8 mouse cellular contexts compared by ENCODE assay signal in genomic region chr4:128706626-128707025, GRCm38 (mm10). TPM values are rescaled to one million over a fixed set of nuclear protein-coding genes. Genes with fewer than 3 reads are reported as not detected.
A peak's percentile ranks its signal among the peaks of the same experiment; 100 is the strongest.
DNase-seq lines count a peak whose midpoint lies in the region; ATAC-seq and TF ChIP-seq lines count a peak whose summit lies in the region.

No protein-coding gene starts in this region.

- peaks cover 0 to 14% of the 10 kb centered on the region in 2 experiments; a peak in 3 of 4 replicates for H3K4me1 ChIP-seq in MEL (ENCODE audit: control insufficient read depth in 1 of 2, insufficient read depth in 2 of 2, low read length in 2 of 2)
- H3K4me1 ChIP-seq in heart, embryonic 10.5 days: peaks cover 30% of the 10 kb centered on the region
- H3K4me1 ChIP-seq in liver, embryonic 13.5 days (replicated peaks): peaks cover 27% of the 10 kb centered on the region

- no peaks in the 10 kb centered on the region for H3K9me3 ChIP-seq in MEL (replicated peaks; ENCODE audit: insufficient read depth, low read length)
- no peaks in the 10 kb centered on the region for H3K9me3 ChIP-seq in heart, embryonic 10.5 days
- H3K9me3 ChIP-seq in liver, embryonic 13.5 days (replicated peaks): no peaks in the 10 kb centered on the region

- 0 out of 2 replicates have a peak, but pooled peaks have one; percentile 22 for ATAC-seq in liver, embryonic 13.5 days (ENCODE audit: low read depth)

- no peak for TF ChIP-seq POLR2A in MEL (IDR thresholded peaks at IDR 0.05; ENCODE audit: control insufficient read depth in 1 of 2, insufficient read depth in 1 of 2, low read depth in 1 of 2, low read length in 2 of 2, poor library complexity in 1 of 2)

- H3K4me2 ChIP-seq in liver, embryonic 13.5 days: no peak overlapping the region

- WGBS in heart, embryonic 10.5 days: 7% methylated on average over 9 of the region's 9 CpGs
- 5% methylated on average over 9 of the region's 9 CpGs for WGBS in liver, embryonic 13.5 days (ENCODE audit: insufficient replicate concordance)

- TF ChIP-seq RAD21 in MEL (IDR thresholded peaks at IDR 0.05; ENCODE audit: low read depth, low read length): peak; percentile 39

- no peak for TF ChIP-seq EP300 in MEL (IDR thresholded peaks at IDR 0.05; ENCODE audit: low read depth in 1 of 2, low read length in 2 of 2)

- DNase-seq in gastrocnemius, postnatal 14 days: peak; percentile 34
- no peak for DNase-seq in gastrocnemius, postnatal 10 days
- peak; percentile 49 for DNase-seq in MEL (ENCODE audit: low read depth, low spot score)
- DNase-seq in heart, embryonic 10.5 days (ENCODE audit: low spot score): peak; percentile 93
- no peak for DNase-seq in liver, embryonic 13.5 days
- peak; percentile 46 for DNase-seq in thymus, postnatal 4 days
- no peak for DNase-seq in cerebellum, adult 11-12 months
- DNase-seq in right cerebral cortex, postnatal 25 days: no peak

- no peak overlapping the region for H3K4me3 ChIP-seq in MEL (ENCODE audit: control insufficient read depth in 1 of 2, insufficient read depth in 1 of 2, low read depth in 2 of 2, low read length in 2 of 2)
- H3K4me3 ChIP-seq in heart, embryonic 10.5 days: no peak overlapping the region
- H3K4me3 ChIP-seq in liver, embryonic 13.5 days (replicated peaks): no peak overlapping the region

- TF ChIP-seq CTCF in MEL (IDR thresholded peaks at IDR 0.05 in 2 of 3, conservative IDR thresholded peaks at IDR 0.05 in 1 of 3; ENCODE audit: control insufficient read depth in 1 of 3, insufficient read depth in 1 of 3, low read depth in 2 of 3, low read length in 3 of 3, poor library complexity in 1 of 3, severe bottlenecking in 1 of 3): peak in 2 of 3 experiments; percentile 5 to 33; a peak in 2 of 6 replicates

- no peak overlapping the region for H3K9ac ChIP-seq in MEL (ENCODE audit: control insufficient read depth, low read depth, low read length, poor library complexity, severe bottlenecking)
- no peak overlapping the region for H3K9ac ChIP-seq in liver, embryonic 13.5 days

- H3K79me2 ChIP-seq in MEL (ENCODE audit: control insufficient read depth, insufficient read depth, low read length, poor library complexity): no peaks in the 10 kb centered on the region

- H3K27me3 ChIP-seq in MEL (ENCODE audit: control insufficient read depth in 1 of 2, insufficient read depth in 2 of 2, low read length in 2 of 2): no peaks in the 10 kb centered on the region
- peaks cover 41% of the 10 kb centered on the region for H3K27me3 ChIP-seq in heart, embryonic 10.5 days (ENCODE audit: insufficient read depth, poor library complexity, severe bottlenecking)
- peaks cover 10% of the 10 kb centered on the region for H3K27me3 ChIP-seq in liver, embryonic 13.5 days

- H3K27ac ChIP-seq in MEL (ENCODE audit: control insufficient read depth, low read depth, low read length): no peak overlapping the region
- no peak overlapping the region; the same call in 1 of the 2 replicates for H3K27ac ChIP-seq in heart, embryonic 10.5 days
- no peak overlapping the region for H3K27ac ChIP-seq in liver, embryonic 13.5 days

- H3K36me3 ChIP-seq in MEL (ENCODE audit: control insufficient read depth in 1 of 2, insufficient read depth in 2 of 2, low read length in 2 of 2): no peaks in the 10 kb centered on the region; a peak in 1 of 4 replicates
- H3K36me3 ChIP-seq in heart, embryonic 10.5 days: no peaks in the 10 kb centered on the region
- no peaks in the 10 kb centered on the region for H3K36me3 ChIP-seq in liver, embryonic 13.5 days

- intact Hi-C loops in gastrocnemius, postnatal 14 days (cut with DNase I; ENCODE audit: low total_unique reads): no loop called here

TF ChIP-seq in MEL, 35 proteins besides CTCF, POLR2A, EP300 and RAD21:
- no peak for TF ChIP-seq CHD2 (IDR thresholded peaks at IDR 0.05; ENCODE audit: low read length)
- no peak for TF ChIP-seq TAL1 (IDR thresholded peaks at IDR 0.05; ENCODE audit: low read length)
- no peak for TF ChIP-seq BHLHE40 (IDR thresholded peaks at IDR 0.05; ENCODE audit: borderline replicate concordance, low read depth, low read length)
- 0 out of 2 replicates have a peak, but pooled peaks have one; percentile 13 for TF ChIP-seq RCOR1 (IDR thresholded peaks at IDR 0.05; ENCODE audit: low read depth, low read length)
- TF ChIP-seq MYC (IDR thresholded peaks at IDR 0.05; ENCODE audit: low read depth, low read length): no peak
- TF ChIP-seq SMC3 (IDR thresholded peaks at IDR 0.05; ENCODE audit: low read depth, low read length): peak; percentile 33
- TF ChIP-seq GABPA (IDR thresholded peaks at IDR 0.05; ENCODE audit: low read depth, low read length): no peak
- no peak for TF ChIP-seq ZC3H11A (IDR thresholded peaks at IDR 0.05; ENCODE audit: low read depth, low read length)
- no peak for TF ChIP-seq ZMIZ1 (IDR thresholded peaks at IDR 0.05; ENCODE audit: low read depth, low read length)
- TF ChIP-seq MAFK (IDR thresholded peaks at IDR 0.05; ENCODE audit: borderline replicate concordance, low read depth, low read length): no peak
- TF ChIP-seq MXI1 (IDR thresholded peaks at IDR 0.05; ENCODE audit: low read depth, low read length): no peak

RNA-seq across cellular contexts. Expression of gene A3galt2, which starts 48.5 kb away (rescaled TPM):
- total RNA-seq in gastrocnemius, postnatal 14 days (2021): under 1 TPM; 0.06 to 0.18 TPM
- total RNA-seq in gastrocnemius, postnatal 10 days (2021): under 1 TPM in 1 of 2 experiments, not detected in 1; 0.12 TPM
- not detected in 2 replicates for total RNA-seq in MEL (2012; rRNA removed)
- polyA plus RNA-seq in MEL (2012; ENCODE audit: insufficient read depth in 1 of 2, insufficient read length in 2 of 2, low read depth in 1 of 2, low replicate concordance in 2 of 2, missing spikeins in 1 of 2): under 1 TPM in 1 of 2 experiments, not detected in 1; 0.06 TPM
- polyA plus RNA-seq in heart, embryonic 10.5 days (2016; fragmentation: Nextera tagmentation; extraction: Ambion mirVana): 0.04 and 0.10 TPM in 2 replicates
- polyA plus RNA-seq in liver, embryonic 13.5 days (2015; fragmentation: Nextera tagmentation; extraction: Ambion mirVana): not detected in 2 replicates

RNA-seq across cellular contexts. Expression of gene Phc2, which starts 52.1 kb away (rescaled TPM):
- total RNA-seq in gastrocnemius, postnatal 14 days (2021): 10 to 100 TPM; 27.1 to 27.9 TPM
- 10 to 100 TPM; 29.8 to 36.7 TPM for total RNA-seq in gastrocnemius, postnatal 10 days (2021)
- total RNA-seq in MEL (2012; rRNA removed): 20.4 and 23.7 TPM in 2 replicates
- 10 to 100 TPM in 1 of 2 experiments, not detected in 1; 65.5 TPM for polyA plus RNA-seq in MEL (2012; ENCODE audit: insufficient read depth in 1 of 2, insufficient read length in 2 of 2, low read depth in 1 of 2, low replicate concordance in 2 of 2, missing spikeins in 1 of 2)
- 24.5 and 35.2 TPM in 2 replicates for polyA plus RNA-seq in heart, embryonic 10.5 days (2016; fragmentation: Nextera tagmentation; extraction: Ambion mirVana)
- polyA plus RNA-seq in liver, embryonic 13.5 days (2015; fragmentation: Nextera tagmentation; extraction: Ambion mirVana): 9.9 and 12.9 TPM in 2 replicates

Comparison
In these comparisons a context has a peak if more than half of its experiments do, and no peak if none do; other contexts are left out.
1. DNase-seq: peak in gastrocnemius, postnatal 14 days (single experiment), MEL (single experiment), heart, embryonic 10.5 days (single experiment) and thymus, postnatal 4 days (single experiment); none in gastrocnemius, postnatal 10 days (single experiment), liver, embryonic 13.5 days (single experiment), cerebellum, adult 11-12 months (single experiment) and right cerebral cortex, postnatal 25 days (single experiment).